Mouse (Mus musculus) erythroblast, embryonic 14.5 days (primary cell): Measurements from ENCODE around the gene Cr2.

Experiments used
- GATA1 ChIP-seq: IDR thresholded peaks from 2 replicates; pipeline ENCODE4 v1.6.1; 2012; ENCODE audit warnings: low read length, inconsistent platforms, mixed read lengths
- TAL1 ChIP-seq: IDR thresholded peaks from 3 replicates; pipeline ENCODE4 v1.6.1; 2012; ENCODE audit warnings: low read length, inconsistent platforms, mixed read lengths

GRCm38 (mm10) chr1:195114414-195114813 lies 62.1 kb downstream of the Cr2 start:
- TF ChIP-seq GATA1 (peak; percentile 85), TAL1 (no peak)
